Mouse (Mus musculus) effector memory CD4-positive, alpha-beta T cell, adult 7 months (primary cell): Measurements from ENCODE around the gene Abcd1. TPM values are rescaled to one million over a fixed set of nuclear protein-coding genes. Genes with fewer than 3 reads are reported as not detected.

Source experiments
- polyA plus RNA-seq: library from polyadenylated mRNA; unstranded; fragments of 100-300 nt; shearing (Covaris generic); gene quantifications from one replicate; pipeline ENCODE4 v1.2.1, GENCODE M21; 2017

Abcd1 gene
- polyA plus RNA-seq: 15.5 TPM

DNA sequence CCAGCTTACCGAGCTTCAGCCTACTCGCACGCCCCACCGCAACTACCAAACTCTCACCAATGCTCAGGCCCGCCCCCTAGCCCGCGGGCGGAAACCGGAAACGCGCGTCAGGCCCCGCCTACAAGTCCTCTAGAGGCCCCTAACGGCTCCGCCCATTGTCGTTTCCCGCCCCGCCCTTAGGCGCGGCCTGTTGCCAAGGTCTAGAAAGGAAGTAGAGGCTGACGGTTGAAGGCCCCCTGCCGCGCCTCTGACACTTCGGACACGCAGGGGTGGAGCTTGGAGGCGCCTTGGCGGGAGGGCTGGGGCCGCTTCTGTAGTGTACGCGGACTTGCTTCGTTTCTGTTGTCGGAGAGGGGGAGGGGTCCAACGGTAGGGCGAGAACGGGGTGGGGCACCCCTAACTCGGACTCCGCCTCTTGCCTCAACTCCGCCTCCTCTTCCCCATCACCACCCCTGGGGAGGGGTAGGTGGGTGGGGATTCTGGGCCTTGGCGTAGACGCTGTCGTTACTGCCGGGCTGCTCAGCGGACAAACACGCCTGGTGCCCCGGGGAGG is at the start of gene Abcd1, which contains the start of gene Bcap31:
Abcd1 (plus strand) TSS at position 489 of the 553 bp plus-strand sequence.
Bcap31 (minus strand) TSS at position 67 of the 553 bp plus-strand sequence.

DNA sequence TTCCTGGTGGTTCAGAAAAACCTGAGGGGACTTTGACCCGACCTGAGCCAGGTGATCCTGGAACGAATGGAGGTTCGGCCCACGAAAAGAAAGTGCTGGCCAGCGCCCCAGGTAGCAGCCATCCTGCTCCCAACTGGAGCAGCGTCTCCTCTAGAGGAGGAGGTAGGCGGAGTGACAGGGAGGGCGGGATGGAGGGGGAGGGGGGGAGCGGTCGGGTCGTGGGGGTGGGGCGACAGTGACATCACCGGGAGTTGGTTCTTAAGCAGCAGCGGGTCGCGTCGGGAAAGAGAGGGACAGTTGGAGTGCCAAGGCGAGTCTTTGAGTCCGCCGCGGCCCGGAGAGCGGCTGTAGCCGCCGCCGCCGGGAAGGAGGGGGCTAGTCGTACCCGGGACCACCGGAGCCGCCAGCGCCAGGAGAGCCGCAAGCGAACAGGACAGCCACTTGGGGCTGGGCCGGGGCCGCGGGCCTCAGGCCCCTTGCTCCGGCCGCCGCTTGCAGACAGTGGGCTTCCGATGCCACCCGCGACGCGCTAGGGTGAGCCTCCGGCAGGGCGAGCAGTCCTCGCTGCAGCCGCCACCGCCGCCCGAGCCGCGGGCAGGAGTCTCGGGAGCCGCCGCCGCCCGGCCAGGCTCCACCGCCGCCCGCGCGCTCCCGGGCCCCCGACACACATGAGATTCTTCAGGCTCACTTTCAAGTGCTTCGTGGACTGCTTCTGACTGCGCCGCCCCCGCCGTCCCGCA is 43.3 kb upstream of the Abcd1 start, which contains the start of gene Slc6a8:
Slc6a8 (plus strand) TSS at position 272 of the 740 bp plus-strand sequence.

DNA sequence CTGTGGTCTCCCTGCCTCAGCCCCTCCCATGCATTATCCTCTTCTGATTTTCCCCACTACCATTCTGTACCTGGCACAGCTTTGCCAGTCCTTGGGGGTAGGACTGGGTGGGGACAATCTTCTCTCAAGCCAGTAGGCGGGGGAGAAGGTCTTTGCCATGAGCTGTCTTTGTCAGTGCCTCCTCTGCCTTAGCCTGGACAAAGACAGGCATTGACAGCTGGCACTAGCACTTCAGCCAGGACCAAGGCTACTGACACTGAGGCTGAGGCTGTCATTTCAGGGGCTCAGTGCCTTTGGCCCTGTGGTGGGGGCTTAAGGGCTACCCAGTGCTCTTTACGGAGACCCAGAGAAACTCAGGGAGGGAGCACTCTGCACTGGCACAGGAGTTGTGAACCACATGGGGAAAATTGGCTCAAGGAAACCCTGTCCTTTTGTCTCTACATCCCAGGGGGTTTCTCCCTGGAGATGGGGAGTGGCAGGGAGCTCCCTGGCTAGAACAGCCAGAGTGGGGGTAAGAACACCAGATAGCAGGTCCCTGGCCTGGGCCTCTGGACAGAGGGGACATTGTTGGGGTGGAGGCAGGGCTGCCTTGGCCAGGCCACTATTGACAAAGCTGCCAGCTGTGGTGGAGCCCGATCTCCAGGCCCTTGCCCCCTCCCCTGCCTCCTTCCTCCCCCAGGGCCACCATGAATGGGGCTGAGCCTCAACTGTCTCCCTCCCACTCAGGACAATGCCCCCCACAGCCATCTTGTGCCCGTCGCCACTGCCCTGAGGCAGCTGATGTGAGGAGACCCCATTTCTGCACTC is 40.1 kb downstream of the Abcd1 start, which contains the start of gene Plxnb3:
Plxnb3 (plus strand) TSS at position 757 of the 807 bp plus-strand sequence.

DNA sequence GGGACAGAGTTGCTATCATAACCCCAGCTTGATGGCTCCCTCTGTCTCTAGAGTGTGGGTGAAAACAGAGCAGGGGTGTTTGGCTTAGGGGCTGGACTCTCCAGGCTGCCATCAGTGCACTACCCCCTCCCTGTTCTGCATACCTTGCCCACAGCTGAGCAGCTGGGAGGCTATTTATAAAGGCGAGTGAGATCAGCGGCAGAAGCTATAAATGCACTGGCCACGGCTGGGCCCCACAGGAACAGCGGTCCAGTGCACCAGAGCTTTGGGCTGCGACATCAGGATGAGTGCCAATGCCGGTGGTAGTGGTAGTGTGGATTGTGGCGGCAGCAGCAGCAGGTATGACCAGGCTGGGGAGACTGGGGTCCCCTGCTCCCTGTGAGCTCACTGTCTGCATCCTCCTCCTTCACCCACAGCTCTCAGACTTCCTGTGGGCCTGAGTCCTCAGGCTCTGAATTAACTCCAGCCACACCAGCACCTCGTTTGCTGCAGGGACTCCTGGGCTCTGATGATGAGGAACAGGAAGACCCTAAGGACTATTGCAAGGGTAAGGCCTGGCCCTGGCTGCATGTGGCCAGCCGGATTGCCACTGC is 57.9 kb downstream of the Abcd1 start, which contains the start of gene Srpk3:
Srpk3 (plus strand) TSS at position 238 of the 593 bp plus-strand sequence.

DNA sequence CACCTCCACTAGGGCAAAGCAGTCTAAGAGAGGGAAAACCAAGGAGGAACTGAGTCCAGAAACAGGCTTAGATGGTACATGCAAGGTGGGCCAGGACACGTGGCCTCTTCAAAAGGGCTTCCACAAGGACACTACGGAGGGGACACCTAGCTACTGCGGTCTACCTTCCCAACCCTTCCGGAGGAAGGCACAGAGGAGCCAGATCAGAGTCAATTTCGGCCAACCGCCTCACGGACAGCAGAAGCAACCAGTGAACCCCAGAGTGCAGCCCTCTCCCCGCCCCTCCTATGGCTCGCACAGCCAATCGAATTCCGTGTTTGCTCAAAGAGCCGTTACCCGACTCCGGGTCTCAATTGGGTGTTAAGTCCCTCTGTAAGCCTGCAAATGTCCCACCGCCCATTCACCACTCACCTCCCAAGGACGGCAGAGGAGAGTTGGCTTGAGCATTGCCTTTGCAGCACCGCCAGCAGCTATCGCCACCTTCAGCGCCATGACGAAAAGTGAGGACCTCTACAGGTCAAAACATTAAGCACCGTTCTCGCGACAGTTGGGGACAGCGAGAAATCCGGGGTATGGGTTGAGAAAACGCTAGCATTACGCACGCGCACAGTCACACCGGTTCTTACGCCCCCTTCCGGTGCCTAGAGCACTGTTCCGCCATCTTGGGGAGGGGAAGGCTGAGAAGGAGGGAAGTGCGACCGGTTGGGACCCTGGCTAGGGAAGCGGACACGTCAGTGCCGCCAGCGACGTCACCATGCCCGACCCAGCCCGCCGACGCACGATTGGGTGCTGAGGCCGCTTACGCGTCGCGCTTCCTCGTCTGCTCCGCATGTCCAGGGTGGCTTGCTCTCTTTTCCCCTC is 70.2 kb downstream of the Abcd1 start, which contains the start of the genes Idh3g and Ssr4:
Idh3g (minus strand) TSS at position 534 of the 861 bp plus-strand sequence.
Ssr4 (plus strand) TSS at position 665 of the 861 bp plus-strand sequence.

Other genes starting within 250 kb of the Abcd1 start
- gene Bgn, start 233.0 kb upstream of the Abcd1 start, polyA plus RNA-seq: not detected
- not detected for gene Atp2b3, start 213.5 kb upstream of the Abcd1 start, polyA plus RNA-seq
- not detected for gene Dusp9, start 77.2 kb upstream of the Abcd1 start, polyA plus RNA-seq
- gene Pnck, start 56.5 kb upstream of the Abcd1 start, polyA plus RNA-seq: 2.1 TPM
- gene Slc6a8, start 43.4 kb upstream of the Abcd1 start, polyA plus RNA-seq: not detected
- 197 TPM for gene Bcap31, start 422 bp upstream of the Abcd1 start, polyA plus RNA-seq
- gene Plxnb3, start 40.5 kb downstream of the Abcd1 start, polyA plus RNA-seq: 0.21 TPM
- 0.68 TPM for gene Srpk3, start 57.8 kb downstream of the Abcd1 start, polyA plus RNA-seq
- 168 TPM for gene Idh3g, start 70.3 kb downstream of the Abcd1 start, polyA plus RNA-seq
- 217 TPM for gene Ssr4, start 70.4 kb downstream of the Abcd1 start, polyA plus RNA-seq
- gene Pdzd4, start 108.4 kb downstream of the Abcd1 start, polyA plus RNA-seq: 0.10 TPM
- 1.5 TPM for gene Avpr2, start 175.5 kb downstream of the Abcd1 start, polyA plus RNA-seq
- 24.8 TPM for gene L1cam, start 179.5 kb downstream of the Abcd1 start, polyA plus RNA-seq
- gene Arhgap4, start 205.3 kb downstream of the Abcd1 start, polyA plus RNA-seq: 216 TPM
- gene Naa10, start 205.3 kb downstream of the Abcd1 start, polyA plus RNA-seq: 116 TPM
- gene Renbp, start 214.3 kb downstream of the Abcd1 start, polyA plus RNA-seq: 1.8 TPM
- gene Hcfc1, start 249.8 kb downstream of the Abcd1 start, polyA plus RNA-seq: 31.7 TPM